Mouse (Mus musculus) embryonic facial prominence, embryonic 15.5 days (tissue): ENCODE data around the gene Lrrc8d. TPM values are rescaled to one million over a fixed set of nuclear protein-coding genes. Genes with fewer than 3 reads are reported as not detected.

Source experiments
- ATAC-seq: fragments of 200-750 bp; cut with Nextera tagmentation; 2 replicates; pipeline ENCODE4 v1.8.0; 2017; ENCODE audit warnings: low read depth, moderate TSS enrichment; ENCODE audit not compliant: insufficient number of reproducible peaks, low FRiP score, low TSS enrichment
- H3K27ac ChIP-seq: fragments of 300-500 bp; sonication (generic); replicated peaks from 2 replicates; pipeline ENCODE4 v1.5.1; 2015; ENCODE audit warnings: mild to moderate bottlenecking, inconsistent platforms
- H3K27me3 ChIP-seq: fragments of 300-500 bp; sonication (generic); 2 replicates; pipeline ENCODE4 v1.6.1; 2015; ENCODE audit warnings: inconsistent platforms
- H3K36me3 ChIP-seq: fragments of 300-500 bp; sonication (generic); 2 replicates; pipeline ENCODE4 v1.6.1; 2015; ENCODE audit warnings: mild to moderate bottlenecking, inconsistent platforms
- H3K4me1 ChIP-seq: fragments of 300-500 bp; sonication (generic); 2 replicates; pipeline ENCODE4 v1.6.1; 2015; ENCODE audit warnings: inconsistent platforms
- H3K4me2 ChIP-seq: fragments of 300-500 bp; sonication (generic); replicated peaks from 2 replicates; pipeline ENCODE4 v1.6.1; 2015; ENCODE audit warnings: mild to moderate bottlenecking, inconsistent platforms
- H3K4me3 ChIP-seq: fragments of 300-500 bp; sonication (generic); replicated peaks from 2 replicates; pipeline ENCODE4 v1.5.1; 2015; ENCODE audit warnings: mild to moderate bottlenecking, inconsistent platforms
- H3K9ac ChIP-seq: fragments of 300-500 bp; sonication (generic); 2 replicates; pipeline ENCODE4 v1.6.1; 2015; ENCODE audit warnings: inconsistent platforms
- H3K9me3 ChIP-seq: fragments of 300-500 bp; sonication (generic); replicated peaks from 2 replicates; pipeline ENCODE4 v1.6.1; 2016; ENCODE audit warnings: inconsistent platforms
- WGBS: fragments of 180-500 bp; shearing (Covaris S2); methylation state at CpG from one replicate; pipeline ENCODE4 v1.1.7; 2015; 5-methylcytosine and 5-hydroxymethylcytosine counted together
- polyA plus RNA-seq: library from polyadenylated mRNA; unstranded; fragments of >200 nt; fragmentation: Nextera tagmentation; extraction: Ambion mirVana; gene quantifications from 2 replicates; pipeline ENCODE4 v1.2.1, GENCODE M21; 2015

Gene Lrrc8d
- polyA plus RNA-seq, 1 experiment from 2014 or later: 17.7 TPM

DNA sequence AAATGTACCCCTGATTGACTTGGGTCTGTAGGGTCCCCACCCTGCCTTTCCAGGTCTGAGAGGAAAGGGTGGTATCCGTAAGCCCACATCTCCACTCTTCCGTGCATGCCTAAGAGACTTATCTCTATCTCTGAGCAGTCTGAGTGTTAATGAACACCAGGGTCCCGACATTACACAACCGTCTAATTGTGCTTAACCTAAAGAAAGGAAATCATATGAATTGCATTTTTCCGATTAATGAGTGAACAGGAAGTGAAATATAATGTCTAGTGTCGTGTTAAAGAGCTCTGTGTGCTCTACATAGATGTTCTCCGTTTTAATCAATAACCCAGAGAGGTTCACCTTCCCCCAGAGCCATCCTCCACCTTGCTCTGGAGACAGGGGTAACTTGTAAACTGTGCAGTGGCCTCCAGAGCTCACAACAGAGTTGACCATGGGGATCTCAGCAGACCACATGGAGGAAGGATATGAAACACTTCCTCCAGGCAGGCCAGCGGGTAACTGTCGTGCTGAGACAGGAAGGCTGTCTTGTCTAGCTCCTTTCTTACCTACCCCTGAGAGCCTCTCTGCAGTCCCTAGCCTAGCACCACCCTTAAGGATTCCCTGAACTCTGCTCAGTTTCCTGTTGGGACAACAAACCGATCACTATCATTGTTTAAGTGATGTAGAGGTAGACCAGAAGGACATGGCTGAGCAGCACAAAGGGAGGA, 144.4 kb downstream of the Lrrc8d start:
- H3K4me1 ChIP-seq: no peaks in the 10 kb centered on the region

DNA sequence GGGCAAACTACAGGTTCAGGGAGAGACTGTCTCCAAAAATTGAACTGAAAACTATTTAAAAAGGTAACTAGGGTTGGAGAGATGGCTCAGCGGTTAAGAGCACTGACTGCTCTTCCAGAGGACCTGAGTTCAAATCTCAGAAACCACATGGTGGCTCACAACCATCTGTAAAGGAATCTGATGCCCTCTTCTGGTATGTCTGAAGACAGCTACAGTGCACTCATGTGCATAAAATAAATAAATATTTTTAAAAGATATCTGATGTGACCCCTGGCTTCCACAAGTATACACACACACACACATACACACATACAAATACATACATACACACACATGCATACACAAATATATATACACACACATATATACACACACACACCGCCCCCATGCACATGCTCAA, 145.3 kb downstream of the Lrrc8d start:
- no peaks in the 10 kb centered on the region for H3K9me3 ChIP-seq
- H3K27ac ChIP-seq: no peak overlapping the region
- 88% methylated on average over 2 of the region's 2 CpGs for WGBS
- no peaks in the 10 kb centered on the region for H3K36me3 ChIP-seq
- no peaks in the 10 kb centered on the region for H3K27me3 ChIP-seq
- no peak overlapping the region for H3K4me3 ChIP-seq
- H3K9ac ChIP-seq: no peak overlapping the region
- H3K4me1 ChIP-seq: peaks cover 4% of the 10 kb centered on the region; the same call in 1 of the 2 replicates
- no peak for ATAC-seq
- no peak overlapping the region for H3K4me2 ChIP-seq

More for the DNA sequence above, 144.4 kb downstream of the Lrrc8d start:
- Histone ChIP-seq H3K27ac (no peak overlapping the region), H3K4me3 (no peak overlapping the region), H3K9ac (no peak overlapping the region), H3K9me3 (no peaks in the 10 kb centered on the region), H3K4me2 (no peak overlapping the region), H3K36me3 (no peaks in the 10 kb centered on the region), H3K27me3 (no peaks in the 10 kb centered on the region)
- 76% methylated on average over 10 of the region's 10 CpGs for WGBS
- ATAC-seq: no peak

DNA sequence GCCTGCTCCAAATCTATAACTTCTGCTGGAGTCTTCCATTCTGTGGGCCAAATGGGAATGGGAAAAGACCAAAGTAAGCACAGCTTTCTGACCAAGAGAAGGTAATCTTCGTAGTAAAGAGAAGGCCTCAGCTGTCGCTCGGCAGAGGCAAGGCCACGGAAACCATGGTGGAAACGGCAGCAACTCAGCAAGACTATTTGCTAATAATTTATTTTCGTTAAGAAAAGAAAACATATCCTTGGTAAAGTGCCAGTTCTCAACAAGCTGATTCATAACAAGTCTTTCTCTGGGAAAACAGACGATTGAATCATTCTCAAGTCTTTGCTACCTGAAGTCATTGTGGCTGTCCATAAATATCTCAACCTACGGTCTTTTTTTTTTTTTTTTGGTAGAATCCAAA, 148.0 kb downstream of the Lrrc8d start:
- Histone ChIP-seq H3K4me1 (peaks cover 4% of the 10 kb centered on the region; the same call in 1 of the 2 replicates), H3K9me3 (no peaks in the 10 kb centered on the region), H3K27ac (no peak overlapping the region), H3K36me3 (no peaks in the 10 kb centered on the region), H3K4me3 (no peak overlapping the region), H3K27me3 (no peaks in the 10 kb centered on the region), H3K4me2 (no peak overlapping the region), H3K9ac (no peak overlapping the region)
- no peak for ATAC-seq
- WGBS: 82% methylated on average over 8 of the region's 8 CpGs

DNA sequence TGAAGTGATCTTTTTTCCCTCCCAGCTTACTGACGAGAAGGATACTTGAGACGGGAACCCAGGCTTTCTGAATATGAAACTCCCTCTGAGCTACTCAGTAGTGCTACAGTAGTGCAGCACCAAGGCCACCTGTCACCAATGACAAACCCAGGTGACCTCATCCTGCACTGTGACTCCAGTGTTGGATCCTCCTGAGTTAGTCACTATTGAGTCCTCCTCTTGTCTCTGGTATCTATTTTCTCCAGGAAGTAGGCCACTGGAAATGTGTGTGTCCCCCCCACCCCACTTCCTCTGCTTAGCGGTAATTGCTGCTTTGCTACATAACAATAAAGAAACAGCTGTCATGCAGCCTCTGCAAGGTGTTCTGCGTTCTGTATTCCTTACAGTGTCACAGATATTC, 149.5 kb downstream of the Lrrc8d start:
- 56% methylated on average over 4 of the region's 4 CpGs for WGBS
- Histone ChIP-seq H3K4me2 (no peak overlapping the region), H3K9ac (no peak overlapping the region), H3K36me3 (no peaks in the 10 kb centered on the region), H3K27ac (no peak overlapping the region), H3K4me3 (no peak overlapping the region), H3K9me3 (no peaks in the 10 kb centered on the region), H3K27me3 (no peaks in the 10 kb centered on the region), H3K4me1 (peaks cover 10% of the 10 kb centered on the region; the same call in 1 of the 2 replicates)
- no peak for ATAC-seq

DNA sequence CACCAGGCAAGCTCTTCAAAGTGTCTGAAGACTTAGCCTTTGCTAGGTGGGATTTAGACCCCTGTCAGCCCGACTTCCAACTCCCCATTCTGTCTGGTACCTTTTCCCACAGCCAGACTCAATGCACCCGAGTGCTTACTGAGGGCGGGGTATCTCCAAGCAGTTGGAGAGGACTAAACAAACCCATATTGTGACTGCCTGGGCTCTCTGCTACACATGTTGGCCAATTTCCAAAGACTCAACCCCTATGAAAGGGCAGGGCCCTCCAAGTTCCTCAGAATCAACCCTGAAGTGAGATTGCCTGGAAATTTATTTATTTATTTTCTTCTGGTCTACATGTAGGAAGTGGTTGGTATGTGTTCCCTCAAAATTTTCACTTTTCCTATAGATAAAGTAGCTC, 149.9 kb downstream of the Lrrc8d start:
- Histone ChIP-seq H3K4me2 (no peak overlapping the region), H3K4me1 (peaks cover 10% of the 10 kb centered on the region; the same call in 1 of the 2 replicates), H3K27ac (no peak overlapping the region), H3K4me3 (no peak overlapping the region), H3K9me3 (no peaks in the 10 kb centered on the region), H3K9ac (no peak overlapping the region), H3K27me3 (no peaks in the 10 kb centered on the region), H3K36me3 (no peaks in the 10 kb centered on the region)
- ATAC-seq: 0 out of 2 replicates have a peak, but pooled peaks have one; percentile 34
- 42% methylated on average over 3 of the region's 3 CpGs for WGBS

DNA sequence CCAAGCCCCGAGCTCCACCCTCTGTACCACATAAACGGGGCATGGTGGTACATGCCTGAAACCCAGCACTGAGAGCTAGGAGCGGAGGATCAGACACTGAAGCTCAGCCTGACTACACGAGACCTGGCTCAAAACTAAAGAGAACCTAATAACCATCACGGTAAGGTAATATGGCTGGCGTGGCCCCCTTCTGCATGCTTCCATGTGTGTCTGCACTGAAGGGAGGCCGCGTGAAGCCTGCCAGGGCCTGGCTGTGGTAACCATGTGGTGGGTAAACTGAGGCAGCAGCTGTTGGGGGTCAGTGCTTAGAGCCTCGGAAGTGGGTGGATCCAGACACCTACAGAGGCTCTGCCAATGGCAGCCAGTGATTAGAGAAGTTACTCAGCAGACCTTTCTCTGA, 153.5 kb downstream of the Lrrc8d start:
- no peak for ATAC-seq
- H3K4me2 ChIP-seq: no peak overlapping the region

DNA sequence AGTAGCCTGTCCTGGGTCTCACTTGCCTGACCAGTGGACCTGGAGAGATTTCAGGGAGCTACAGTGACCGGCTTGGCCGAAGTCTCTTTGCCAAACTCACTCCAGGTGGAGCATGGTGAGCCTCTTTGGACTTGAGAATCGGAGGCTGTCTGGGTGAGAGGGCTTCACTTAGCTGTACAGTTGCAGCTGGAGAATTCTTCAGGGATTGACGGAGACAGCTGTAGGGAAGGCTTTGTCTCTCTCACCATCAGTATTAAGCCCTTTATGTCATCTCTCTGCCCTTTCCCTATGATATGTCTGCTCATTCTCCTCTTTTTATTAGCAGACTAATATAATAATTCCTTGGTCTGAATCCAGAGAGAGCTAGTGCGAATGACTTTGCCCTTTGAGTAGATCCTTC, 157.7 kb downstream of the Lrrc8d start:
- Histone ChIP-seq H3K27me3 (no peaks in the 10 kb centered on the region), H3K36me3 (no peaks in the 10 kb centered on the region), H3K9me3 (no peaks in the 10 kb centered on the region), H3K4me1 (peaks cover 25% of the 10 kb centered on the region), H3K27ac (peak overlapping the region; percentile 67), H3K4me2 (no peak overlapping the region), H3K4me3 (no peak overlapping the region), H3K9ac (no peak overlapping the region)
- 59% methylated on average over 5 of the region's 5 CpGs for WGBS
- no peak for ATAC-seq

More for the DNA sequence above, 153.5 kb downstream of the Lrrc8d start:
- Histone ChIP-seq H3K9ac (no peak overlapping the region), H3K27me3 (no peaks in the 10 kb centered on the region), H3K4me3 (no peak overlapping the region), H3K36me3 (no peaks in the 10 kb centered on the region), H3K4me1 (peaks cover 13% of the 10 kb centered on the region; the same call in 1 of the 2 replicates), H3K9me3 (no peaks in the 10 kb centered on the region), H3K27ac (no peak overlapping the region)
- WGBS: 62% methylated on average over 9 of the region's 9 CpGs

DNA sequence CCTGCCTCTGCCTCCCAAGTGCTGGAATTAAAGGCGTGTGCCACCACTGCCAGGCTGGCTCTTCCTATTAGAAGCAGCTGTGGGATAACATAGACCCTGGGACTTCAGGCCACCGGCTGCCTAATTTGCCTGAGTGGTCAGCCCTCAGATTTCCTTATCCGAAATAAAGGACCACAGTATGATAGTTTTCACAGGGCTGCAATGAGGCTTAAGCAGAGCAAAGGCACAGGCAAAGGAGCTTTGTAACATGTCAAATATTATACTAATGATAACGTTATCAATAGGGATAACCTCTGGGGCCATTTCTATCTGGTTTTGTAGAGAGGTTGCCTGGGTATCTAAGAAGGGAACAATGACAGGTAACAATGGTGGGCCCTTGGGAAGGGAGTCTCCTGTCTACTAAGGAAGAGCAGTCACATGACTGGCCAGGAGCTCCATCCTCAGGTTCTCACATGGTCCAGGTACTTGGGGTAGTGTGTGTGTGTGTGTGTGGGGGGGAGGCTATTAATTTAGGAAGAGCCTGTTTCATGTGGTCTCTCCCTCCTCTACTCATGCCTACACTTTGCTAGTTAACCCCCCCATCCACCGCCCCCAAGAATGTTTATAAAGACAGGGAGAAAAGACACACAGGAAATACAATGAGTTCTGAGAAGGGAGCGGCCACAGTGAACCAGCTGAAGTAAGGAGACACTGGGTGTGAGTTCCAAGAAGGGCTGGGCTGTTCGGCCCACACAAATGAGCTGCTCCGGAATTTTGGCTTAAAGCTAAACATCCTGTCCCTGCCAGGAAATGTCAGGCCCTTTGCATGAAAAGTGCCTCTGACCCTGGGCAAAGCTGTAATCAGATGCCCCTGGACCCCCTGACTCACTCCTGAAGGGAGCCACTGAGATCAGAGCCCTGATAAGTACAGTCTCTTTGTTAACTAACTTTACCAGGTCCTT, 159.3 kb downstream of the Lrrc8d start:
- Histone ChIP-seq H3K27ac (peak overlapping the region; percentile 48), H3K4me1 (peaks cover 20% of the 10 kb centered on the region), H3K36me3 (no peaks in the 10 kb centered on the region), H3K27me3 (no peaks in the 10 kb centered on the region), H3K4me2 (no peak overlapping the region; the same call in 1 of the 2 replicates), H3K9me3 (no peaks in the 10 kb centered on the region), H3K9ac (no peak overlapping the region), H3K4me3 (no peak overlapping the region)
- WGBS: 48% methylated on average over 8 of the region's 8 CpGs
- ATAC-seq: peak; percentile 65; the same call in 1 of the 2 replicates

DNA sequence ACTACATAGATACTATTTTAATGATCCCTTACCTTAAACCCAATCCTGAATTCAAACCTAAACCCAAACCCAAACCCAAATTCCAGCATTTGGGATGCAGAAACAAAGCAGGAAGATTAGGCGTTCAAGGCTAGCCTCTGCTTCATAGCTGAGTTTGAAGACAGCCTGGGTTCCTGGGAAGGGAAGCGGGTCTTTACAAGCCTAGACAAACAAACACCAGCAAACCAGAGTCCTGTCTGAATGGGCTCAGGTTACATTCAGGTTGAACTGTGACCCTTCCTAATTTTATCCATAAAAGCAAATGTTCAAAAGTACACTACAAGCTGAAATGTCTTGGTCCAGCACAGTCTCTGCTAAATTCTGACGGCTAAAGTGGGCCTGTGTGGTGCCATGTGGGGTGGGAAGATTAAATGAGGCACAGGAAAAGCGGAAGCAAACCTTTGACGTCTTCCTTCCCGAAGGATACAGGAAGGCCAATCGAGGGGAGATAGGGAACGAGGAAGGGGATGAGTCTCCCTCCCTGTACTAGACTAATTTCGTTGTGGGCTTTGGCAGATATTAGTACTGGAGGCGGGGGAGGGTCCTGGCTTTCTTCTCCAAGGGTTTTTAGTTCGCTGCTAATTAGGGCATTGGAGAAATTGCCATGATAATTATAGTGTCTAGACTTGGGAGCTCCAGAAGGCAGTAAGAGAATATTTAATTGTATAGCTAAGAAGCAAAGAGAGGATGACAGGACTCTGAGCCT, 160.1 kb downstream of the Lrrc8d start:
- 31% methylated on average over 11 of the region's 11 CpGs for WGBS
- Histone ChIP-seq H3K9me3 (no peaks in the 10 kb centered on the region), H3K27me3 (no peaks in the 10 kb centered on the region), H3K4me2 (no peak overlapping the region), H3K36me3 (no peaks in the 10 kb centered on the region), H3K4me3 (no peak overlapping the region), H3K27ac (peak overlapping the region; percentile 48), H3K4me1 (peaks cover 20% of the 10 kb centered on the region), H3K9ac (no peak overlapping the region)
- no peak for ATAC-seq

DNA sequence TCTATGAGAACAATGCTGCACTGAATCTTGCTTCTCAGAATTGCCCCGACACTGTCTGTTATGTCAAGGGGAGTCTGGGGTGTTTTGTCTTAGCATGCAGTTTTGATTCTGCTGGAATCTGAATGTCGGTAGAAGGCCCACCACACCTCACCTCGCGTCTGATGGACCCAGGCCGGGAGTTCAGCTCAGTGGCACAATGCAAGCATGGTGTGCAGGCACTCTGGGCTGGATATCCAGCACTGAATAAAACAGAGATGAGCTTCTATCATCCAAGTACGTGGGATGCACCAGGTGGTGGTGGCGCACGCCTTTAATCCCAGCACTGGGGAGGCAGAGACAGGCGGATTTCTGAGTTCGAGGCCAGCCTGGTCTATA, 160.7 kb downstream of the Lrrc8d start:
- Histone ChIP-seq H3K36me3 (no peaks in the 10 kb centered on the region), H3K9me3 (no peaks in the 10 kb centered on the region), H3K27me3 (no peaks in the 10 kb centered on the region), H3K9ac (no peak overlapping the region), H3K27ac (no peak overlapping the region), H3K4me1 (peaks cover 20% of the 10 kb centered on the region), H3K4me2 (no peak overlapping the region), H3K4me3 (no peak overlapping the region)
- no peak for ATAC-seq
- WGBS: 72% methylated on average over 10 of the region's 10 CpGs

DNA sequence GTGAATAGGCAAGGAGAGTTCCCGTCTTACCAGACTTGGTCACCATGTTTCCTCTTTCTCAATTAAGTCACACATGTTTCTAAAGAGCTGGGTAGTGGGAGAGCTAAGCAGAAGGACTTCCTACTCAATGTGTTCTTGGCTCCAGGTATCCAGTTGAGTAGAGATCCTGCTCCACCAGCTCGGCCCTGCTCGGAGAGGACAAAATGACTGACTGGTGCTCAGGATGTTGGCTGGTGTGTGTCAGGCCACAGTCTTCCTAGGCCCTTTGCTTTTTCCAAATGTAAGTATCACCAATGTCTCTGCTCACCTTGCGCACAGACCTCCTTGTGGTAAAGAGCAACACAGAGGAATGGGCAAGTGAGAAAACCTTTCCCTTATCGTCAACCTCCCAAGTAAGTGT, 161.8 kb downstream of the Lrrc8d start:
- Histone ChIP-seq H3K4me3 (no peak overlapping the region), H3K27me3 (no peaks in the 10 kb centered on the region), H3K9ac (no peak overlapping the region), H3K36me3 (no peaks in the 10 kb centered on the region), H3K27ac (no peak overlapping the region), H3K9me3 (no peaks in the 10 kb centered on the region), H3K4me2 (no peak overlapping the region), H3K4me1 (peaks cover 26% of the 10 kb centered on the region)
- ATAC-seq: no peak
- 90% methylated on average over 5 of the region's 5 CpGs for WGBS
